Mouse (Mus musculus): ENCODE measurements around the gene Fam43a.

The Fam43a gene

GRCm38 (mm10) chr16:30595835-30596557 is 3.5 kb upstream of the Fam43a start:
- no peak for DNase-seq (ENCODE audit: low read depth, low spot score)

- DNase-seq (ENCODE audit: low read depth, low spot score), result peak; percentile 82
These were observed 2.4 kb upstream of the Fam43a start for GRCm38 (mm10) chr16:30596959-30597681.

GRCm38 (mm10) chr16:30600431-30601045 is 1.0 kb downstream of the Fam43a start:
- DNase-seq (ENCODE audit: low read depth, low spot score), result no peak

- no peak for DNase-seq (ENCODE audit: low read depth, low spot score)
These were observed 1.7 kb downstream of the Fam43a start for GRCm38 (mm10) chr16:30601046-30601832.

DNA sequence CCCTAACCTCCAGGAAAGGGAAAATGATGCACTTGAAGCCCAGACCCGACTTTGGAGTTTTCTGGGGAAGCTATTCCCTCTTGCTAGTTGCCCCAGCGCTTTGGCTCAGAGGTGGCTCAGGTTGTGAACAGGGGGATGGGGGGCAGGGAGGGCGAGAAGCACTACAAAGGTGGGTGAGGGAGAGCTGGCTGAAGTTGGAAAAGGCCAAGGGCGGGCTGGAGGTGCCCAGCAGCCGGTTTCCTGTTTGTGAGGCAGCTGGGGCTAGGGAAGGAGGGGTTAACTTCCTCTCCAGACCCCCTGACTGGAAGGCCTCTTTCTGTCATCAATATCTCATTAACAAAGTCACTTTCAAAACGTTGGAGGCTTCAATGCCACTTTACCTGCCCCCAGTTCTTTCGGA is 2.4 kb downstream of the Fam43a start:
- DNase-seq (ENCODE audit: low read depth, low spot score), result no peak

- no peak for DNase-seq (ENCODE audit: low read depth, low spot score)
These were observed 3.4 kb downstream of the Fam43a start for GRCm38 (mm10) chr16:30602684-30603530.

DNA sequence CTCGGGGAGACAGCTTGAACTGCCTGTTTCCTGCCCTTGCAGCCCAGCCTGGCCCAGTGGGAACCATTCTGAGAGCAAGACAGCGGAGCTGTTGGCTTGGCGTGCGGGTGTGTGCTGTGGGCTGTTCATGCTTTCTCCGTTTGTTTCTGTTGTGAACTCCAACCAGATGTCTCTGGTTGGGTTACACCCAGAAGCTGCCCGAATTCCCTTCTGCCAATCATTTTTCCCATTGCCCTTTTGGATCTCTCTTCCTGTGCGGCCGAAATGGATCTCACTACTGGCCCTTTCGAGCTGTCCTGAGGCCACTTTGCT is 4.0 kb downstream of the Fam43a start:
- DNase-seq (ENCODE audit: low read depth, low spot score), result no peak

DNA sequence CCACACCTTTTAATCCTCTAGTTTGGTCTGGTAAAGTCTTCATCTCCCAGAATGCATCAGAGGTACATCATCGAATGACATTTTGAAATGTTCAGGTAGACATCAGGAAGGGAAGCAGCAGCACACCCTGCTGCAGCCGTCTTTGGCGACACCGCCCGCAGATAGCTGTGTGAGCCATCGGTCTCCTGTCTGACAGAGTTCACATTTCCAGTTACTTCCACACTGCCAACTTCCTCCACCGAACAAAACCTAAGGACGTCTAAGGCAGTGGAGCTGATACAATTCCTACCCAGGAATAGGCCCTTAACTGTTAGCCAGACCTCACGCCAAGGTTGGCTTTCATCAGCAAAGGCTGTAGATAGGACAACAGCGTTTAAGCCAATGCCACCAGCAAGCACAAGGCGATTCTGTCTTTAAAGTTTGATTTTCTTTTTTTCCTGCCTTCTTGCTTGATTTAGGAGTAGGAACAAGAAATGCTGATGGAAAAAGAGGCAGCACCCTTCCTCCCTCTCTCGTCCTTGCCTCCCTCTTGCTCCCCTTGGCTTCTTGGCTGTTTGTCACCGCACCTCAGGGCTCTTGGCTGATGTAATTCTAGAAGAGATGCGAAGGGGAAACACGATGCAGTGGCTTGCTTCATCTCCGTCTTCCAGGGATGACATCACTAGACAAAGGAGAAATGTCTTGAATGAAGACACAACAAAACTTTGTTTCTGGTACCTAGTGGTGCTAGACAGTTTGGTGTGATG is 4.7 kb downstream of the Fam43a start:
- no peak for DNase-seq (ENCODE audit: low read depth, low spot score)

DNA sequence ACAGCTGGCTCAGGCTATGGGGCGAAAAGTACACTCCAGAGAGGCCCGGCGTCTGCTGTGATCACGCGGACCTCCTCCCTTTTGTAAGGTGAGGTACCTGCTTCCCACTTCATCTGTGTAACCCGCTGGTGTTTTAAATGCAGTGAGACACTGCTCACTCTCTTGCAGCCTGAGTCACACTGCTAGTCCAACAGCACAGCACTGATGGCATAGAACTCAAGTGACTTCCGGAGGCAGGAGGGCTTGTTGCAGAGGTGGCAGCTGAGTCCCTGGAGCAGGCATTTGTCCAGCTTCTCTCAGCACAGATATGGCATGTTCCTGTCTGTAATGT is 5.2 kb downstream of the Fam43a start:
- no peak for DNase-seq (ENCODE audit: low read depth, low spot score)

DNA sequence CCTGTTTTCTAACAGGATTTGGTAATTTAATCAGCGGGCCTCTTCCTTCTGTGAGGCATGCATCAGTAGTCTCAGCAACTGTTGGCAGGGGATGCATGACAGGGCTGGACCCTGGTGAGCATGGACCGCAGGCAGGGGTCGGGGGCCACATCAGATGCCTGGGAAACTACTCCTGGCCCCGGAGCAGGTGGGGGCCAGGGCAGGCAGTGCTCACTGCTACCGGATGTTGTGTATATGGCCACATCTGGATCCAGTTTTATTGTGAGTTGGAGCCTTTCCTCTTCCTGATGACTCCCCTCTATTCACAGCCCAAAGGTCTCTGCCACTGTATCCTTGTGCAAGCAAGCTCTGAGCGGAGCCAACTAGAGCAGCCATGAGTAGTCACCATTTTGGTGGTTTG is 6.0 kb downstream of the Fam43a start:
- DNase-seq (ENCODE audit: low read depth, low spot score), result no peak

- no peak for DNase-seq (ENCODE audit: low read depth, low spot score)
These were observed 8.3 kb downstream of the Fam43a start for GRCm38 (mm10) chr16:30607868-30608267.

DNA sequence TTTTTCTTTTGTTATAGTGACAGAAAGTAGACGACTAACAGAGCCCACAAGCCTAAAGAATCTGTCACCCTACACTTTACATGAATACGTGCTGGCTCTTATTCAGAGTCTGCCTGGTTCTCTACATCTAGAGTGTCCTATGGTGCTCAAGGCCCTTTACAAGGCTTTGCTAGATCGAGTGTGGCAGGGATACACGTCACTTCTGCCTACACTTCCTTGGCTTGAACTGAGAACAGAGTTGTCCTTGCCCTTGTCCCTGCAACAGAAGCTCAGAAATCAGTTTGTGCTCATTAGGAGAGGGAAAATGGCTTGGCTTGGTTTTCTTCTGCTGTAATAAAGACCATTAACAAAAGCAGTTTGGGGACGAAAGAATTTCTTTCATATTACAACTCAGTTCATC is 11.8 kb downstream of the Fam43a start:
- no peak for DNase-seq (ENCODE audit: low read depth, low spot score)

DNA sequence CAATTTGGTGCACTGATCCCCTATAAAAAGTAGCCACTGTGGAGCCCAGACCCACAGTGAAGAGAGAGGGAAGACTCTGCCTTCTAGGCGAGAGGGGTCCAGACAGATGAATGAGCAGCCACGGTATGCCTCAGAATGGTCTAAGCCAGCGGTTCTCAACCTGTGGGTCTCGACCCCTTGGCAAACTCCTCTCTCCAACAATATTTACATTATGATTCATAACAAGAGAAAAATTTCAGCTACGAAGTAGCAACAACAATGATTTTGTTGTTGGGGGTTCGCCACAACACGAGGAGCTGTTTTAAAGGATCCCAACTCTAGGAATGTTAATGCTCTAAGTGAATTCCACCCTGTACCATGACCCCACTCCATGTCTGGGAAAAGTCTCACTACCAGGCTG is 13.6 kb downstream of the Fam43a start:
- no peak for DNase-seq (ENCODE audit: low read depth, low spot score)

- DNase-seq (ENCODE audit: low read depth, low spot score), result no peak
These were observed 14.6 kb downstream of the Fam43a start for GRCm38 (mm10) chr16:30614122-30614521.

- DNase-seq (ENCODE audit: low read depth, low spot score), result no peak
These were observed 15.3 kb downstream of the Fam43a start for GRCm38 (mm10) chr16:30614705-30615317.

- no peak for DNase-seq (ENCODE audit: low read depth, low spot score)
These were observed 16.8 kb downstream of the Fam43a start for GRCm38 (mm10) chr16:30616281-30616680.

DNA sequence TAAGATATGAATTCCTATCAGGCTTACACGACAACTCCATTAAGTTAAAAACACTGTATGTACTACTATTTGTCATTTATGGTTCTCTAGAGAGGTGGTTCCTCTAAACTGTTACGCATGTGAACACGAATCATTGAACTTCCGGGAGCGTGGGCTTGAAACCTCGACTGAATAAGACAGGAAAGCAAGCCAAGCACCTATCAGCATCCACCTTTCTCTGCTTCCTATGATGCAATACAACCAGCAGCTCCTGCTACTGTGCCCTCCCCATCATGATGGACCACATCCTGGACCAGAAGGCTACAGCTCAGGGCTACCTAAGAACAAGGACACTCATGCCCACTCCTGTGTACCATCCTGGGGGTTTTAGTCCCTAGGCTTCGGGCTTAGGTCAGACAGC is 24.1 kb downstream of the Fam43a start:
- no peak for DNase-seq (ENCODE audit: low read depth, low spot score)

- no peak for DNase-seq (ENCODE audit: low read depth, low spot score)
These were observed 25.1 kb downstream of the Fam43a start for GRCm38 (mm10) chr16:30624640-30625039.

GRCm38 (mm10) chr16:30627586-30628337 is 28.2 kb downstream of the Fam43a start:
- no peak for DNase-seq (ENCODE audit: low read depth, low spot score)

DNA sequence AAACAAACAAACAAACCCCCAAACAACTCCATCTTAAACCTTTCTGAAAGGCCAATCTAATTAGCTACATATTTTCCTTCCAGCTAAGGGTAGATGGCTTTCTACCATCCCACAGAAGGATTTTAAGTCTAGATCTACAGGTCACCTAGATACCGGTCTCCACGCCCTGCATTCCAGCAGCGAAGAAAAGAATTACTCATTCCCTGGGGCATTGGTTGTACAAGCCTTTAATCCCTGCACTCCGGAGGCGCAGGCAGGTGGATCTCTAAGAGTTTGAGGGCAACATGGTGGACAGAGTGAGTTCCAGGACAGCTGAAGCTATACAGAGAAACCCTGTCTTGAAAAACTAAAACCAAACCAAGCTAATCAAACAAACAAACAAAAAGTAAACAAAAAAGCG is 28.9 kb downstream of the Fam43a start:
- DNase-seq (ENCODE audit: low read depth, low spot score), result no peak
